ENCODE assay signal across 1 mouse cellular context in the genomic region with DNA sequence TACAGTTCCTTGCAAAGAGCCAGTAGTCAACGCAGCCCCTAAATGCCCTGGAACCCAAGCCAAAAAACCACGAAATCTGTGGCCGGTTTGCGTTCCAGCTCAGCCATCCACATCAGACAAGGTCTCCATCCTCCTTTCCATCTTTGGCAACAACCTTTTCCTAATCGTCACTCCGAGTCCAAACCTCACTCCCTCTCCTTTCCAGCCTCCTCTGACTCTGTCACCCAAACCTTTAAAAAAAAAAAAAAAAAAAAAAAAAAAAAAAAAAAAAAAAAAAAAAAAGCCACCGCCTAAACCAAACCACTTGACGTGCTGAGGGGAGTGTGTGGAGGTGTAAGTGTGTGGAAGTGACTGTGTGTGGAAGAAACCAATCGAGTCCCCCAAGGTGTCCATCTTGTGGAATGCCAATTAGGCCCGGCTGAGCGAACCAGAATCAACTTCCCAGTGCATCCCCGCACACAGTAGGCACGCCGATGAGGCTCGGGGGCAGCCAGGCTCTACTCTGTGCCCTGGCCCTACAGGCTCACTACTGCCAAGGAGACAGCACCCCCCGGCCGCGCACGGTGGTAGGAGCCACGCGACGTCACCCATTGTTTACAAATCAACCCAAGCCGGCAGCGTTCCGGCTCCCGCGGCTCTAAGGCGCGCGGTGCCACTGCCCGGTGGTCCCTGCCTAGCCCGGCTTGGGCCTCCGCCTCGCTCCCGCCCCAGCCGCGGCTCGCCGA.
TF ChIP-seq lines count a peak whose summit lies in the region.

Frat1 (plus strand) TSS at position 590 of the 725 bp plus-strand sequence.

TF ChIP-seq in MEL, 35 proteins besides CTCF, POLR2A, EP300 and RAD21 (continued from another document):
- TF ChIP-seq MEF2A (IDR thresholded peaks at IDR 0.05; ENCODE audit: extremely low read depth, insufficient replicate concordance, low read depth, low read length, poor library complexity, severe bottlenecking) (no peak), NELFE (IDR thresholded peaks at IDR 0.05; ENCODE audit: low read depth, low read length) (peak; percentile 53)
